Mouse (Mus musculus): ENCODE measurements around the gene Hspbap1. TPM values are rescaled to one million over a fixed set of nuclear protein-coding genes. Genes with fewer than 3 reads are reported as not detected.

Hspbap1 gene
- polyA plus RNA-seq, 1 experiment from 2014 or later = 23.8 TPM

GRCm38 (mm10) chr16:35740357-35740756 is 29.8 kb upstream of the Hspbap1 start:
- H3K27ac ChIP-seq (replicated peaks; ENCODE audit: low read depth, low read length) = no peak overlapping the region
- no peak overlapping the region for H3K9ac ChIP-seq (ENCODE audit: low read length)
- H3K27me3 ChIP-seq (ENCODE audit: control insufficient read depth, insufficient read depth, low read length) = no peaks in the 10 kb centered on the region
- no peak overlapping the region for H3K4me3 ChIP-seq (ENCODE audit: low read depth, low read length)
- ATAC-seq (ENCODE audit: insufficient number of reproducible peaks, low FRiP score, low TSS enrichment, low read depth) = no peak
- WGBS = 83% methylated on average over 12 of the region's 12 CpGs
- DNase-seq (ENCODE audit: low spot score) = no peak
- H3K36me3 ChIP-seq (ENCODE audit: control insufficient read depth, insufficient read depth, low read length) = no peaks in the 10 kb centered on the region; the same call in 1 of the 2 replicates
- H3K4me1 ChIP-seq (ENCODE audit: control insufficient read depth, insufficient read depth, low read length) = peaks cover 3% of the 10 kb centered on the region; the same call in 1 of the 2 replicates
- H3K4me2 ChIP-seq (ENCODE audit: low read depth, severe bottlenecking) = no peak overlapping the region
- no peaks in the 10 kb centered on the region for H3K9me3 ChIP-seq (ENCODE audit: control insufficient read depth, low read length)

GRCm38 (mm10) chr16:35740943-35741342 is 29.2 kb upstream of the Hspbap1 start:
- ATAC-seq (ENCODE audit: insufficient number of reproducible peaks, low FRiP score, low TSS enrichment, low read depth) = no peak
- 87% methylated on average over 6 of the region's 6 CpGs for whole genome bisulfite sequencing

GRCm38 (mm10) chr16:35741621-35742020 is 28.6 kb upstream of the Hspbap1 start:
- ATAC-seq (ENCODE audit: insufficient number of reproducible peaks, low FRiP score, low TSS enrichment, low read depth) (no peak), DNase-seq (ENCODE audit: low spot score) (no peak)
- Histone ChIP-seq H3K9ac (ENCODE audit: low read length) (no peak overlapping the region), H3K9me3 (ENCODE audit: control insufficient read depth, low read length) (no peaks in the 10 kb centered on the region), H3K4me1 (ENCODE audit: control insufficient read depth, insufficient read depth, low read length) (peaks cover 3% of the 10 kb centered on the region; the same call in 1 of the 2 replicates), H3K4me3 (ENCODE audit: low read depth, low read length) (no peak overlapping the region), H3K36me3 (ENCODE audit: control insufficient read depth, insufficient read depth, low read length) (no peaks in the 10 kb centered on the region; the same call in 1 of the 2 replicates), H3K27ac (replicated peaks; ENCODE audit: low read depth, low read length) (no peak overlapping the region), H3K27me3 (ENCODE audit: control insufficient read depth, insufficient read depth, low read length) (no peaks in the 10 kb centered on the region), H3K4me2 (ENCODE audit: low read depth, severe bottlenecking) (no peak overlapping the region)
- 92% methylated on average over 5 of the region's 5 CpGs for WGBS

More at GRCm38 (mm10) chr16:35740943-35741342, 29.2 kb upstream of the Hspbap1 start:
- no peak for DNase-seq (ENCODE audit: low spot score)
- Histone ChIP-seq H3K4me1 (ENCODE audit: control insufficient read depth, insufficient read depth, low read length) (peaks cover 3% of the 10 kb centered on the region; the same call in 1 of the 2 replicates), H3K9ac (ENCODE audit: low read length) (no peak overlapping the region), H3K9me3 (ENCODE audit: control insufficient read depth, low read length) (no peaks in the 10 kb centered on the region), H3K4me2 (ENCODE audit: low read depth, severe bottlenecking) (no peak overlapping the region), H3K36me3 (ENCODE audit: control insufficient read depth, insufficient read depth, low read length) (no peaks in the 10 kb centered on the region; the same call in 1 of the 2 replicates), H3K27ac (replicated peaks; ENCODE audit: low read depth, low read length) (no peak overlapping the region), H3K27me3 (ENCODE audit: control insufficient read depth, insufficient read depth, low read length) (no peaks in the 10 kb centered on the region), H3K4me3 (ENCODE audit: low read depth, low read length) (no peak overlapping the region)

- Histone ChIP-seq H3K27ac (replicated peaks; ENCODE audit: low read depth, low read length) (no peak overlapping the region), H3K4me1 (ENCODE audit: control insufficient read depth, insufficient read depth, low read length) (peaks cover 3% of the 10 kb centered on the region; the same call in 1 of the 2 replicates), H3K4me2 (ENCODE audit: low read depth, severe bottlenecking) (no peak overlapping the region), H3K9me3 (ENCODE audit: control insufficient read depth, low read length) (no peaks in the 10 kb centered on the region), H3K36me3 (ENCODE audit: control insufficient read depth, insufficient read depth, low read length) (no peaks in the 10 kb centered on the region; the same call in 1 of the 2 replicates), H3K27me3 (ENCODE audit: control insufficient read depth, insufficient read depth, low read length) (no peaks in the 10 kb centered on the region), H3K9ac (ENCODE audit: low read length) (no peak overlapping the region), H3K4me3 (ENCODE audit: low read depth, low read length) (no peak overlapping the region)
- WGBS = 88% methylated on average over 12 of the region's 12 CpGs
- DNase-seq (ENCODE audit: low spot score) (no peak), ATAC-seq (ENCODE audit: insufficient number of reproducible peaks, low FRiP score, low TSS enrichment, low read depth) (no peak)
Observed at GRCm38 (mm10) chr16:35742251-35742937, 27.8 kb upstream of the Hspbap1 start.

- WGBS = 81% methylated on average over 9 of the region's 9 CpGs
- Histone ChIP-seq H3K27ac (replicated peaks; ENCODE audit: low read depth, low read length) (no peak overlapping the region), H3K4me1 (ENCODE audit: control insufficient read depth, insufficient read depth, low read length) (no peaks in the 10 kb centered on the region), H3K36me3 (ENCODE audit: control insufficient read depth, insufficient read depth, low read length) (no peaks in the 10 kb centered on the region; the same call in 1 of the 2 replicates), H3K9ac (ENCODE audit: low read length) (no peak overlapping the region), H3K9me3 (ENCODE audit: control insufficient read depth, low read length) (no peaks in the 10 kb centered on the region), H3K4me3 (ENCODE audit: low read depth, low read length) (no peak overlapping the region), H3K27me3 (ENCODE audit: control insufficient read depth, insufficient read depth, low read length) (no peaks in the 10 kb centered on the region), H3K4me2 (ENCODE audit: low read depth, severe bottlenecking) (no peak overlapping the region)
- ATAC-seq (ENCODE audit: insufficient number of reproducible peaks, low FRiP score, low TSS enrichment, low read depth) (no peak), DNase-seq (ENCODE audit: low spot score) (no peak)
Observed at GRCm38 (mm10) chr16:35747417-35748236, 22.5 kb upstream of the Hspbap1 start.

GRCm38 (mm10) chr16:35748237-35748603 is 22.0 kb upstream of the Hspbap1 start:
- no peak for DNase-seq (ENCODE audit: low spot score)
- Histone ChIP-seq H3K9me3 (ENCODE audit: control insufficient read depth, low read length) (no peaks in the 10 kb centered on the region), H3K9ac (ENCODE audit: low read length) (no peak overlapping the region), H3K27me3 (ENCODE audit: control insufficient read depth, insufficient read depth, low read length) (no peaks in the 10 kb centered on the region), H3K4me1 (ENCODE audit: control insufficient read depth, insufficient read depth, low read length) (no peaks in the 10 kb centered on the region), H3K4me3 (ENCODE audit: low read depth, low read length) (no peak overlapping the region), H3K27ac (replicated peaks; ENCODE audit: low read depth, low read length) (no peak overlapping the region), H3K4me2 (ENCODE audit: low read depth, severe bottlenecking) (no peak overlapping the region), H3K36me3 (ENCODE audit: control insufficient read depth, insufficient read depth, low read length) (no peaks in the 10 kb centered on the region; the same call in 1 of the 2 replicates)
- ATAC-seq (ENCODE audit: insufficient number of reproducible peaks, low FRiP score, low TSS enrichment, low read depth) = no peak
- 63% methylated on average over 7 of the region's 7 CpGs for WGBS

GRCm38 (mm10) chr16:35749385-35749784 is 20.8 kb upstream of the Hspbap1 start:
- Histone ChIP-seq H3K4me1 (ENCODE audit: control insufficient read depth, insufficient read depth, low read length) (no peaks in the 10 kb centered on the region), H3K4me3 (ENCODE audit: low read depth, low read length) (no peak overlapping the region), H3K27me3 (ENCODE audit: control insufficient read depth, insufficient read depth, low read length) (no peaks in the 10 kb centered on the region), H3K9ac (ENCODE audit: low read length) (no peak overlapping the region), H3K36me3 (ENCODE audit: control insufficient read depth, insufficient read depth, low read length) (no peaks in the 10 kb centered on the region; the same call in 1 of the 2 replicates), H3K4me2 (ENCODE audit: low read depth, severe bottlenecking) (no peak overlapping the region), H3K9me3 (ENCODE audit: control insufficient read depth, low read length) (no peaks in the 10 kb centered on the region), H3K27ac (replicated peaks; ENCODE audit: low read depth, low read length) (no peak overlapping the region)
- ATAC-seq (ENCODE audit: insufficient number of reproducible peaks, low FRiP score, low TSS enrichment, low read depth) (no peak), DNase-seq (ENCODE audit: low spot score) (no peak)
- WGBS = 75% methylated on average over 7 of the region's 7 CpGs

- Histone ChIP-seq H3K36me3 (ENCODE audit: control insufficient read depth, insufficient read depth, low read length) (no peaks in the 10 kb centered on the region), H3K4me2 (ENCODE audit: low read depth, severe bottlenecking) (no peak overlapping the region), H3K4me1 (ENCODE audit: control insufficient read depth, insufficient read depth, low read length) (0 out of 2 replicates have a peak, but pooled peaks cover 2% of the 10 kb centered on the region), H3K27ac (replicated peaks; ENCODE audit: low read depth, low read length) (no peak overlapping the region), H3K27me3 (ENCODE audit: control insufficient read depth, insufficient read depth, low read length) (no peaks in the 10 kb centered on the region), H3K9ac (ENCODE audit: low read length) (no peak overlapping the region), H3K4me3 (ENCODE audit: low read depth, low read length) (no peak overlapping the region), H3K9me3 (ENCODE audit: control insufficient read depth, low read length) (no peaks in the 10 kb centered on the region)
- DNase-seq (ENCODE audit: low spot score) (no peak), ATAC-seq (ENCODE audit: insufficient number of reproducible peaks, low FRiP score, low TSS enrichment, low read depth) (no peak)
- WGBS = 88% methylated on average over 4 of the region's 4 CpGs
Observed at GRCm38 (mm10) chr16:35751841-35752240, 18.3 kb upstream of the Hspbap1 start.

Data from limb, embryonic 11.5 days (tissue).